Mouse (Mus musculus) frontal cortex, postnatal 36 days (tissue): ENCODE results near the gene Gm11172.
"Not testable (repeated sequence)": the region's sequence is repeated elsewhere in the genome, so short reads cannot be mapped to it uniquely, and the experiment has no call there.

Experiments used
- DNase-seq, 2 experiments: peaks; one replicate each; pipeline ENCODE4 v3.0.0; 2022; ENCODE audit warnings: low spot score in 2 of 2

Gene Gm11172

DNA sequence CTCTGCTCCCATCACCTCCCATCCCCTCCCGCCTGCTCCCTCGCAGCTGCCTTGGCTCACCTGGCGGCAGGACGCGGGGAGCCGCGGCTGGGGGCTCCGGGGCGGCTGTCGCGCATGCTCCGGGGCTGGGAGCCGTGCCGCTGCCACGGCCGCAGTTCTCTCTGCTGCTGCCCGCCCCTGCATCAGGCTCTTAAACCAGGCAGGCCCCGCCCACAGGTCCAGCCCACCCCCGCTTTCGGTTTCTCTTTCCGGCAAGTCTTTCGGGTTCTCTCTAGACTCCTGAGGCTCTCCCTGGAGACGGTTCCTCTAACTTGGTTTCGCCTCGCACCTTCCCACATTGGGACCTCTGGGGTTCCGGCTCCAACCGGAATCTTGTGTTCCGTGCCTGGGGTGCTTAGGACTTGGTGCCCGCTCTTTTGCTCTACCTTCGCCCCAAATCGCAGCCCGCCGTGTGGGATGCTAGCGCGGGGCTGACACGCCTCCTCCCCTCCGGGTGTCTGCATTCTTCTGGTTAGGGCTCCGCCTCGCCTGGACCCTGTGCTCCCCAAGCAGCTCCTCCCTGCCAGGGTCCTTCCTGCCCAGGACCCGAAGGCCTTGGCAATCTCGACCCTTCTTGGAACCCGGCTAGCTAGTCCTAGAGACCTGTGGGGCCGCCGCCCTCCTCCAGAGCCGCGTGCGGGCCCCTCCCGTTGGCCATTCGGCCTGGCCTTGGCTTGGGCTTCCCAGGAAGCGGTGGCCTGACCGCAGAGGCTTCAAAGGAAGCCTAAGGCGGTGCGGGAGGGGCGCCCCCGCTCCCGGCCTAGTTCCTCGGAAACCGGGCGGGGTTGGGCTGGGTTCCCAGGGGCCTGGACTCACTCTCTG lies 27.1 kb upstream of the Gm11172 start, which contains the start of gene Socs1:
Gene Socs1, minus strand, starts transcription at position 166 of the 861 bp plus-strand sequence.
- peak; percentile 71 to 78 for DNase-seq

DNA sequence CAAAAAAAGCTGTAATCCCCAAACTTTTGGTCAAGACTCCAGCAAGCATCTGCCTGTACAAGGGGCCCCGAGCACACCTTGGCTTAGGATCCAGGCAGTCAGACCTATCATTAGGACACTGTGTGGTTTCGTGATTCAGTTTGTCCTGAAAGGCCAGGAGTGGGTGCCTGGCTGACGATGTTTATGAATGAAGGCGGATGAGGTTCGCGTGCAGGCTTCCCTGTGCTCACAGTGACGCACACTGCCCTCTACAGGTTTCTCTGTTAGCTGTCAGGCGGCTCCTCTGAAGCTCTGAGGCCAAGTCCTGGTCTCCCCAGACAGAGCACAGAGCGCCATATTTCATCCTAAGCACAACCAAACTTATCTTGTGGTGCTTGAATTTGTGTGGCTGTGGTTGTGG lies 26.4 kb upstream of the Gm11172 start:
- DNase-seq, result peak; percentile 68 to 84

DNA sequence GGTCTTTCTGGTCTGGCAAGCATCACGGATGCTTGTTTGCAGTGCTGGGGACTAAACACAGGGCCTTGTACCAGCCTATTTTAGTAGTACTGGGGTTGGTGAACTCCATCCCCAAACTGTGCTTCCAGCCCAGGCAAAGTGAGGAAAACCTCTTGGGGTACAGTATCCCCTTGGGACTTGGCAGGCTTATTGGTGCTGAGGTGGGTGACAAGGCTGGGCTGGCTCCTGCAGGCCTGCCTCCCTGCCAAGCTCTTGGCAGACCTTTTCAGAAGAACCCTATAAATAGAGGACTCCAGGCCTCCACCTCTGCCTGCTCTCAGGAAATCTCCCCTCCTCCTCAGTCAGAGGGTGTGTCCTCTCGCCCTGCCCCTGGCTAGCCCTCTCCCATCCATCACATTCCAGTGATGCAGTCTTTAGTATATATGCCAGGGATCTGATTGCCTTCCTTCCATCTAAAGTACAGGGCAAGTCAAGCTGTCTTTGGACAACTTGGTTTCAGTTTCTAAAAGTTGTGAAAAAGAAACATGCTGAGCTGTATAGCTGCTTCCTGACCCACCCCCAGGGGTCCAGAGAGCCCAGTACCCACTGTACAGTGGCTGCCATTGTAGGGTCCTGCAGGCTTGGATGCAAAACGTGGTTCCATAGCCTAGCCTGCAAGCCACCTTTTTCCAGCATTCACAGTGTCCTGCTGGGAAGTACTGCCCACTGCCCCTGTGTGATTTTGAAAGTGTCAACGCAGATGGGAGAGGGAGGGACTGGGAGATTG lies 25.8 kb upstream of the Gm11172 start:
- no peak for DNase-seq

DNA sequence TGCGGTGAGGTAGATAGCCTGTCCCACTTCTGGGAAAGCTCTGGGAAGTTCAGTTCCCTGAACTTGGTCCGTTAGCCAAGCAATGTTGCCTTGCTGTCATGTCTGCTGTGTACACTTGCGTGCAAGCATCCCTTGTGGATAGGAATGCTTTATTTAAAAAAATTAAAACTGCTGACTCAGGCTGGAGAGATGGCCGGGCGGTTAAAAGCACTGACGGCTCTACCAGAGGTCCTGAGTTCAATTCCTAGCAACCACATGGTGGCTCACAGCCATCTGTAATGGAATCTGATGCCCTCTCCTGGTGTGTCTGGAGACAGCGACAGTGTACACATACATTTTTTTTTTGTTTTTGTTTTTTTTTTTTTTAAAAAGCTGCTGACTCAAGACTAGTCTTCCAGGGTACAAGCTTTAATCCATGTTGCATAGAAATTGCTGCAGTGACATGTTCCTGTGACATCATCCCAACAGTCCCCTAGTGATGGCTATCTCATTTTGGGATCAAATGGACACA lies 25.1 kb upstream of the Gm11172 start:
- no peak for DNase-seq

DNA sequence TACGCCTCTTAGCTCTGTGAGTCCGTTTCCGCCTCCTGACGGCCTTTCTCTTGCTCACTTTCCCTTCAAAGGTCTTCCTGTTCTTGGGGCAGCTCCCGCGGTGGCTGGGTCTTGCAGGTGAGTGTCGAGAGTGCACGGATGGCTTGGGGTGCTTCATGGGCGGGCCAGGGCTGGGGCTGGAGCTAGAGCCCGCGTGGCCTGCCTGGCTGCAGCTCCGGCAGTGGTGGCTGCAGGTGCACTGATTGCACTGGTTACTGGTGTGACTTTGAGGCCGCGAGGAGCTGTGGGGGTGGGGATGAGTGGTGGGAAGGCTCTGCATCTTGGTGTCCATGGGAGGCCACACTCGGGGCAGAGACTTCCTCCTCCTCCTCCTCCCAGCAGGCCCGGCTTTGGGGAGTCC lies 24.4 kb upstream of the Gm11172 start, which contains the start of gene Tnp2:
Gene Tnp2, minus strand, starts transcription at position 390 of the 400 bp plus-strand sequence.
- no peak for DNase-seq

DNA sequence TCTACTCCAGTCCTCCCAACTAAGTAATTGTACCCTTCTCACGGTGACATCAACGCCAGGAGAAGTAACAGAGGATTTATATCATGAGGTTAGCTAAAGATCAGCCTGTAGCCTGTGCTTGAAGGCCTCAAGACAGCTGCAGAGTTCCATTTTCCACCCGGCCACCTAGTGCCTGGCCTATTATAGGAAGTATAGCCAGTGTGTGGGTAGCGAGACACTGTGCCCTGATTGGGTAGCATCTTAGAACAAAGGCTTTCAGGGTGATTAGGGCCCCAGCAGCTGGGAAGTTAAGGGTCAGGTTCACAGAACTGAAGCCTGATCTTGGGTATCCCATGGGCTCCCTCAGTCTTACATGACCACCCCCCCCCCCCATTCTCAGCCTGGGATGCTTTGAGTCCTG lies 23.8 kb upstream of the Gm11172 start:
- no peak for DNase-seq

DNA sequence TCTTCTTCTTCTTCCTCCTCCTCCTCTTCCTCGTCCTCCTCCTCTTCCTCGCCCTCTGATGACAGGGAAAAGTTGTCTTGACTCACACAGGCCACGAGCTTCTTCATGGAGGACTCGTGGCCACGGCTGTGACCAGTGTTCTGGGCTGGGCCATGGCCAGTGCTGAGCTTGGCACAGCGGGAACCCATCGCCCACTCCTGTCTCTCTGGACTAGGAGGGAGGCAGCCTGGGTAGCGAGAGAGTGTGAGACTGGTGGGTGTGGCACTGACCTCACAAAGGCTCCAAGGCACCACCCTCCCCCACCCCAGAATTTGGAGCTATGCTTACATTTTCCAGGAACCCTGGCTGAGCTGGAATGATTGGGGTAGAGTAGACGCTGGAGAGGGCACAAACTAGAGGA lies 22.0 kb upstream of the Gm11172 start, which contains the start of gene Prm3:
Gene Prm3, minus strand, starts transcription at position 213 of the 400 bp plus-strand sequence.
- no peak for DNase-seq

DNA sequence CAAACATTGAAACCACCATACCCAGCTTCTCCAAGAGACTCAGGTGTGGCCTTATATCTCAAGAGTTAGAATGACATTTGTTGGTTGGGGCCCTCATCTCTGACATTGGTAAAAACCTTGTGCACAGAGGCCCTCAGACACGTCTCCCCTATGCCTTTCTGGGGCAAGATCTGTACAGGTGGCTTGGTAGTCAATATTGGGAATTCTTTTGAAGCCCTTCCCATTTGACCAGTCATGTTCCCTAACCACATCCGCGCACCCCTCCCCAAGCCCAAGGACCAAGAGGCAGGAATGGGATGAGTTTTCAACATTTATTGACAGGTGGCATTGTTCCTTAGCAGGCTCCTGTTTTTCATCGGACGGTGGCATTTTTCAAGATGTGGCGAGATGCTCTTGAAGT lies 16.7 kb upstream of the Gm11172 start, which contains the start of gene Prm2:
Gene Prm2, minus strand, starts transcription at position 101 of the 400 bp plus-strand sequence.
- DNase-seq, result no peak

DNA sequence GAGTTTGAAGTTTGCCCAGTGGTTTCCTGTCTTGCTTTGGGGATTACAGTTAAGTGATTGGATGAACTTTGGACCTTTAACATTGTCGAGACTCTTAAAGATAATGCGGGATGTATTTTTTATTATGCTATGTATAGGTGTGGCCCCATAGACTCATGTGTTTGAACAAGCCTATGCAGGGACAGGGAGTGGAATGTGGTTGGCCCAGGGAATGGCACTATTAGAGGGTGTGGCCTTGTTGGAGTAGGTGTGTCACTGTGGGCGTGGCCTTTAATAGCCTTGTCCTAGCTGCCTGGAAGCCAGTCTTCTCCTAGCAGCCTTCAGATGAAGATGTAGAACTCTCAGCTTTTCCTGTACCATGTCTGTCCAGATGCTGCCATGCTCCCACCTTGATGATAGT lies 10.3 kb upstream of the Gm11172 start:
- DNase-seq, result not testable (repeated sequence)

DNA sequence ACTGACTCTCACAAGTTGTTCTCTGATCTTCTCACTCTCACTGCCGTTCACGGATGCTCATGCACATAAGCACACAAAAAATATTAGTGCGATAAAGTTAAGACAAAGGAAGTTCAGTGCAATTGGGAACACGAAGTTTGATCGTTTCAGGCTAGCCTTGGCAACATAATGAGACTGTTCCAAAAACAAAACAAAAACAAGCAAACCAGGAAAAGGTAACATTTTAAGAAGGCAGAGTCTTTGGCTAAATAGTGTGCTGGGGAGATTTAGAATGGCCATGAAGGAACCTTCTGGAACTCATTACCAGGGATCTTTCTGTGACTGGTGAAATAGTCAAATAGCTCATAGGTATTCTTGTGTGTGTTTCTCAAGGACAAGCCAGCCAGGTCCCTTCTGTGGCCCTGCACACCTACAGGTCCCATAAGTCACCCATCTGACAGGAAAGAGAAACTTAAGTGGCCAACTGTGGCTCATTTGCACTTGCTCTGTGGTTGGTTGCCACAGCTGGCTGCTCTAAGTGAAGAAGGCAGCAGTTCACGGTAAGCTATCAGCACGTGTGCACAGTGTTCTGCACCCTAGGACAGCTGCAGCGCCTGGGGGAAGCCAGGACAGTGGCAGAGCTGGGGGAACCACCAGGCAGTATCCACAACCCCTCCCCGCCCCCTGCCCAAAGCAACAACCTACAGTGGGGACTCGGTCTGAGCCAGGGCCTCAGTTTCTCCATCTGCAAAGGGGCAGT lies 6.8 kb upstream of the Gm11172 start, which contains the start of gene Prm1:
Gene Prm1, minus strand, starts transcription at position 51 of the 739 bp plus-strand sequence.
- DNase-seq, result no peak

DNA sequence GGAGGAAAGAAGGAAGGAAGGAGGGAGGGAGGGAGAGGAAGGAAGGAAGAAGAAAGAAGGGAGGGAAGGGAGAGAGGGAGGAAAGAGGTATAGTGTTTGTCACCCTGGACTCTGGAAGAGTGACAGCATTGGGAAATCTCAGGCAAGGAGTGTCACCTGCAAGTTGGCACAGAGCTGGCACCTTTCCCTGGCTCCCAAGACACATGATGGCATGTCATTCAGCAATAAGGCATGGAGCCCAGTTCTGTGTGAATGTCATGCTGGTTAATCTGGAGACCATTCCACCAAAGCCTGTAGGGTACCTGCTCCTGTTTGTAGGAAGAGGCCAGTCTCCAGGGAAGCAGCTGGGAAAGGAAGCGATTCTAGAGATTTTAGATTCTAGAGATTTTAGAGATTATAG lies 2.3 kb upstream of the Gm11172 start:
- no peak for DNase-seq

DNA sequence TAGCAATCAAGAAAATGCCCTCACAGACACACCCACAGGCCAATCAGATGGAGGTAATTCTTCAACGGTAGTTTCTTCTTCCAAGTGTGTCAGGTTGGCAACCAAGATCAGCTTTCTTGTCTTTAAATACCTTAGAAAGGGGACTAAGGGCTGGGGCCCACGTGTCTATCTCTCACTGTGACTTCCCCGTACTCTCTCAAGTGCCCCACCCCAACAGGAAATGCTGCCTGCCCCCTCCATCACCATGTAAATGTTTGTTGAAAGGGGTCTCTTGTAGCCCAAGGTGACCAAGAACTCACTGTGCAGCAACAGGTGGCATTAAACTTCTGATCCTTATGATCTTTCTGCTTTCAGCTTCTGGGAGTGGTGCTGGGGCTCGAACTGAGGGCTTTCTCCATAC lies 1.0 kb downstream of the Gm11172 start:
- DNase-seq, result no peak

DNA sequence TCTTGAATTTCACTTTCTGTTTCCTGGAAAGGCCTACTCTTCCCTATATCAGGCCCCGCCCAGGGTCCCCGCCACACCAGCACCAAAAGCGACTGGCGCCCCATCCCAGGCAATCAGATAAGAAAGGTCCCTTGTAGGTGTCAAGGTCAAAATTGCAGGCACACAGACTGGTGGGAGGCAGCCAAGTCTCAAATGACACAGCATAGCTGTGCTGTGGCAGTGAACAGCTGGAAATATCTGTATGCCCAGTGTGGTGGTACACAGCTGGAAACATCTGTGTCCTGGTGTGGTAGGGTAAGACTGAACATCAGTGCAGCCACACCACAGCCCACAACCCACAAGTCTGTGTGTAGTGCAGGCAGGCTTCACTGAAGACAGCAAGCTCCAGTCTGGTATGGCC lies 2.1 kb downstream of the Gm11172 start:
- no peak for DNase-seq

DNA sequence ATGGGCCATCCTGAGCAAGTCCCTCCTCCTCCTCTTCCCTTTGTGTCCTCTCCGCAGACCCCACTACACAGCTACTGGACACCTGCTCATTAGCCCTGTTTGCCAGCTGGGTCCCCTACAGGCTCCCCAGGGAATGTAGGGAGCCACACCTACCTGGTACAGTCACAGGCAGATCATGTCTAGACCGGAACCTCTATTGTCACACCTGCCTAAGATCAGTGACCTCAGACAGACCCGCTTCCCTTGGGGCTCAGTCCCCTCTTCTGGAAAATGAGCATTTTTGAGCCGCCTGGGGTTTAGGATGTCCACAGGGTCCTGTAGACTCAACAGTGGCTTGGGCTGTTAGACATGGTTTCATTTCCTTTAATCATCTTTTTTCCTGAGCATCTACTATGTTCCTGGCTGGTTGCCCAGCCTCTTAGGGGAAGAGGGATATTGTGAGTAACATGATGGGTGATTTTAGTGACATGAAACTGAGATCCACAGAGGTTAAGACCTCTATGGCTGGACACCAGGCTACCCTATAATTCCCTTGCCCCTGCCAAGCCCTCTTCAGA lies 5.9 kb downstream of the Gm11172 start:
- DNase-seq, result no peak

DNA sequence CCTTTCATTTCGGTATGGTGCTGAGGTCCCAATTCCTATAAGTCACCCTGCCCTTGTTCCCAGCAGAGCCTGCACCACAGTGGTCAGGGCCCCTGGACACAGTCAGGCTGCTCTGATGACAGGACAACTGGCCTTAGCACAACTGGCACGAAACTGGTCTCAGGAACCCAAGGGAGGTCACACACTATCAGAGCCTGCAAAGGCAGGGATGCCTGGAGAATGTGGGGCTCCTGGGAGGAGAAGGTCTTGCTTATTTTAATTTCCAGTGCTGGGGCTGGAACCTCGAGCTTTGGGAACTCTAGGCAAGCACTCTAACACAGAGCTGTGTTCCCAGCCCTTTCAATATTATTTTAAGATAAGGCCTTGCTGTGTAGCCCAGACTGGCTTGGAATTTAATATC lies 7.3 kb downstream of the Gm11172 start:
- no peak for DNase-seq

DNA sequence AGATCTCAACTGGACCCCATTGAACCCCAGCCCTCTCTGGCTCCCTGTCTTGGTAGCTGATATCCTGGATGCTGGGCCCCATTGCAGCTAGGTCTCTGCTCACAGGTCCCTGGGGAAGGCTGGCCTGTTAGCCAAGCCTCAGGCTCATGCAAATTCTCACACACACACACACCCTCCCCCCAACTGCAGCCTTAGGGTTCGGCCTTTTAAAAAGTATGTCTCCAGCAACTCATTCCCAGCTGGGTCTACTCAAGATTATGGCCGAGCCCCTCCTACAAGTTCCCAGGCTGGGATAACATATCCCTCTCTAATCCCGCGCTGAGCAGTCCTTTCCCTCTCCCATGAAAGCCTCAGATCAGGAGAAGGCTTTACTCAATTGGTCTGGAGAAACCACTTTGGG lies 8.7 kb downstream of the Gm11172 start:
- DNase-seq, result no peak

DNA sequence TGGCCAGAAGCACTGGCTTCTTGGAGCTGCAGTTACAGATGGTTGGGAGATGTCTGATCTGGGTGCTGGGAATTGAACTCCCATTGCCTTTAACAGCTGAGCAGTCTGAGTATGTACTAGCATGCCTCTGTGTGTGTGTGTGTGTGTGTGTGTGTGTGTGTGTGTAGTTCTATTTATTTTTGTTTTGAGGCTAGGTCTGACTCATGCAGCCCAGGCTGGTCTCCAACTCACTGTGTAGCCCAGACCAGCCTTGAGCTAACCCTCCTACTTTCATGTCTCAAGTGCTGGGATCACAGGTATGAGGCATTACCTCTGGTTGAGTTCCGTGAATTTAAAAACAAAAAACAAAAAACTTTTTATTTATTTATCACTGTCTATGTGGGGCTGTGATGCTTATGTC lies 11.8 kb downstream of the Gm11172 start:
- DNase-seq, result no peak

DNA sequence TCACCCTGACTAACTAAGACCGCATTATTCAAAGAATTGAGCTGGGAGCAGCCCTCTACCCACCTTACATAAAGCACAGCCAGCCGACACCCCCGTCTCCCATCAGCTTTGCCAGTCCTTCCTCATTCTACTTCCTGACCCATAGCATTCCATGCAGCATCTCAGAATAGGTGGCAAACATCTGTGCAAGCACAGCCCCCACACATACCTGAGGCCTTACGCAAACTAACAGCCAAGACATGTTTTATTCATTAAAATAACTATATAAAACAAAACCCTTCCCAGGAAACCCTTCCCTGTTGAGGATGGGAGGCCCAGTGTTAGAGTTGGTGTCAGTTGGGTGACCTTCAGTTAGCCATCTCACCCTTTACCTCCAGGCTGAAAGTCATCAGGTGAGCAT lies 13.1 kb downstream of the Gm11172 start:
- no peak for DNase-seq

DNA sequence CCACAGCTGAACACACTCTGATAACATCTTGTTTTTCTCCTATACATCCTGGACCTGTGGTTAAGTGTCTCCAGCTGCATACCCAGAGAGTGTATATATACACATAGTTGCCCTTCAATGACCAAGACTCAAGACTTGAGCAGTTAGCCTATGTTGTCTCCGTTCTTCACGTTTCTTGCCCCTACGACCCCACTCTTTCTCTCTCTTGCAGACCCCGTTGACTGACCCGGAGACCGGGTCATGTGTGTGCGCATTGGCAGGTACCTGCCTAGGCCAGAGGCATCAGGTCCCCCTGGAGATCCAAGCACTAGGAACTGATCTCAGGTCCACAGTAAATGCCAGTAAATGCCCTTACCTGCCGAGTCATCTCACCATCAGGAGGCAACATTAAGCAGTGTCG lies 14.6 kb downstream of the Gm11172 start:
- no peak for DNase-seq

DNA sequence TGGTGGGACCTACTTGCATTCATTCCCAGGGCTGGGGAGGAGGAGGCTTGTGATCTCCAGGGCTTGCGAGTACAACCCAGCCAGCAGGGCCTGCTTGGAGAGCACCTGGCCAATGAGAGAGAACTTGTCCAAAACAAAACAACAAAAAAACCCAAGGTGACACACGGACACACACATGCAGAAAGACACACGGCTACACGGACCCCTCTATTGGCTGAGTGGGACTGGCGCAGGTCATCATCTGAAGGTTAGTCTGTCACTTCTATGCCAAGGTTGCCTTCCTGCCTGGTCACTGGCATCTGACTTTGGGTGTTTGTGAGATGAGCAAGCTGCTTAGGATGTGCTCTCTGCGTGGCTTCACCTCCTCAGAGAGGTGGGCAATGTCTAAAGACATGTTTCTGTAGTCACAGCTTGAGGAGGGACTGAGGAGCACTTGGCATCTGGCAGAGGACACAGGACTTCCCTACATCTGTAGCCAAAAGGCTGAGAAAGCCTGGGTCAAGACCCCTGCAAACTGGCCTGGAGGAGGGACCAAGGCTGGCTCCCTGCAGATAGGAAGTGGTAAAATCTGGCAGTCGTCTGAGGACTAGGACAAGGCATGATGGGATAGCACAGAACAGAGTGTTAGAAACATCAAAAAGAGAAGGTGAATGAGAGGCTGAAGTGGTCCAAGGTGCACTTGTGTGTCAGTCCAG lies 15.2 kb downstream of the Gm11172 start:
- DNase-seq, result no peak

DNA sequence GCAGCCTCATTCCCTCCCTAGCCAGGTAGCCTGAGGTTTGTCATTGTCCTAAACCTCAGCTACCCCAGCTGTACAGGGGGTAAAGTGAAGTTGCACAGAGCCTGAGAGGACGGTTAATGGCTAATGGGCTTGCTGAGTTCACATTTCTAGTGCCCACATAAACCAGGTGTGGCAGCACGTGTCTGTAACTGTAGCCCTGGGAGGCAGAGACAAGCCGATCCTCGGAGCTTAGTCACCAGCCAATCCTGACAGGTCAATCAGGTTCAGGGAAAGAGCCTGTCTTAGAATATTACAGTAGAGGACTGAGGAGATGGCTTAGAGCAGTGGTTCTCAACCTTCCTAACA lies 15.7 kb downstream of the Gm11172 start:
- DNase-seq, result no peak
